Mouse (Mus musculus) thymus, adult 2 months (tissue): ENCODE data around the gene Zfp78.

Experiments
- CTCF ChIP-seq: fragments of 200-500 bp; IDR thresholded peaks from 2 replicates; pipeline ENCODE4 v1.5.1; 2012; ENCODE audit warnings: mild to moderate bottlenecking, control low read depth, low read length, moderate library complexity, borderline replicate concordance; ENCODE audit not compliant: control insufficient read depth, poor library complexity, insufficient read depth; ENCODE audit errors: extremely low read depth
- POLR2A ChIP-seq: fragments of 200-500 bp; IDR thresholded peaks from 2 replicates; pipeline ENCODE4 v1.6.1; 2012; ENCODE audit warnings: mild to moderate bottlenecking, low read length, control low read depth, moderate library complexity; ENCODE audit not compliant: control insufficient read depth, poor library complexity, insufficient read depth; ENCODE audit errors: extremely low read depth

GRCm38 (mm10) chr7:6360477-6361060, 2.5 kb upstream of the Zfp78 start:
- TF ChIP-seq POLR2A = no peak
- no peak for TF ChIP-seq CTCF
